Mouse (Mus musculus): ENCODE results near the gene Zfp456. TPM values are rescaled to one million over a fixed set of nuclear protein-coding genes. Genes with fewer than 3 reads are reported as not detected.
A peak's percentile ranks its signal among the peaks of the same experiment; 100 is the strongest.
"Not testable (repeated sequence)": the region's sequence is repeated elsewhere in the genome, so short reads cannot be mapped to it uniquely, and the experiment has no call there.

Zfp456 gene
- 1.8 and 2.0 TPM in 2 replicates for polyA plus RNA-seq (2015; fragmentation: Nextera tagmentation; extraction: Ambion mirVana)

- H3K4me2 ChIP-seq, result peak within 1 kb of the TSS; percentile 58
- not testable (repeated sequence) for H3K27ac ChIP-seq; H3K36me3 ChIP-seq; H3K27me3 ChIP-seq (replicated peaks); H3K9ac ChIP-seq; H3K9me3 ChIP-seq; H3K4me1 ChIP-seq
- peak; percentile 92 for ATAC-seq (ENCODE audit: insufficient read depth, low FRiP score, low read depth)
- H3K4me3 ChIP-seq (replicated peaks), result peak within 1 kb of the TSS; percentile 54
- WGBS, result 12% methylated on average over 13 of the region's 15 CpGs
Measured at GRCm38 (mm10) chr13:67375050-67375911, at the start of gene Zfp456, which contains the start of gene Gm28041. Gene Zfp456 (minus strand): TSS chr13:67375810. Gene Gm28041 (minus strand): TSS chr13:67375733.

GRCm38 (mm10) chr13:67422532-67422931 lies 46.9 kb upstream of the Zfp456 start:
- H3K36me3 ChIP-seq; ATAC-seq (ENCODE audit: insufficient read depth, low FRiP score, low read depth): not testable (repeated sequence)

GRCm38 (mm10) chr13:67421207-67421857 lies 45.7 kb upstream of the Zfp456 start, which contains the start of gene Zfp459:
Gene Zfp459 (minus strand): TSS chr13:67421418.
- H3K4me2 ChIP-seq, result peak within 1 kb of the TSS; percentile 83
- no peaks in the 10 kb centered on the region for H3K4me1 ChIP-seq
- H3K9ac ChIP-seq, result peak within 1 kb of the TSS; percentile 32; the same call in 1 of the 2 replicates
- WGBS, result 1% methylated on average over 22 of the region's 22 CpGs
- no peaks in the 10 kb centered on the region for H3K9me3 ChIP-seq
- H3K27me3 ChIP-seq (replicated peaks), result no peaks in the 10 kb centered on the region
- peak within 1 kb of the TSS; percentile 61 for H3K4me3 ChIP-seq (replicated peaks)
- H3K27ac ChIP-seq, result no peak within 1 kb of the TSS; the same call in 1 of the 2 replicates
- H3K36me3 ChIP-seq, result no peaks in the 10 kb centered on the region
- peak; percentile 81 for ATAC-seq (ENCODE audit: insufficient read depth, low FRiP score, low read depth)

More at GRCm38 (mm10) chr13:67422532-67422931, 46.9 kb upstream of the Zfp456 start:
- WGBS, result 74% methylated on average over 2 of the region's 2 CpGs
- H3K9ac ChIP-seq; H3K27me3 ChIP-seq (replicated peaks); H3K9me3 ChIP-seq; H3K27ac ChIP-seq; H3K4me3 ChIP-seq (replicated peaks); H3K4me2 ChIP-seq; H3K4me1 ChIP-seq: not testable (repeated sequence)

GRCm38 (mm10) chr13:67420558-67421206 lies 45.1 kb upstream of the Zfp456 start:
- Histone ChIP-seq H3K9ac (peak overlapping the region; percentile 32; the same call in 1 of the 2 replicates), H3K27ac (no peak overlapping the region; the same call in 1 of the 2 replicates), H3K4me2 (peak overlapping the region; percentile 83), H3K27me3 (replicated peaks) (no peaks in the 10 kb centered on the region), H3K36me3 (no peaks in the 10 kb centered on the region), H3K9me3 (no peaks in the 10 kb centered on the region), H3K4me3 (replicated peaks) (peak overlapping the region; percentile 61), H3K4me1 (no peaks in the 10 kb centered on the region)
- peak; percentile 58; the same call in 1 of the 2 replicates for ATAC-seq (ENCODE audit: insufficient read depth, low FRiP score, low read depth)
- WGBS, result 31% methylated on average over 11 of the region's 11 CpGs

- Histone ChIP-seq H3K36me3 (no peaks in the 10 kb centered on the region), H3K4me3 (replicated peaks) (no peak overlapping the region), H3K9ac (no peak overlapping the region), H3K27me3 (replicated peaks) (no peaks in the 10 kb centered on the region), H3K27ac (no peak overlapping the region), H3K4me1 (no peaks in the 10 kb centered on the region), H3K4me2 (no peak overlapping the region), H3K9me3 (no peaks in the 10 kb centered on the region)
- WGBS, result 84% methylated on average over 3 of the region's 3 CpGs
- no peak for ATAC-seq (ENCODE audit: insufficient read depth, low FRiP score, low read depth)
Measured at GRCm38 (mm10) chr13:67416811-67417210, 41.2 kb upstream of the Zfp456 start.

GRCm38 (mm10) chr13:67415759-67416158 lies 40.1 kb upstream of the Zfp456 start:
- no peaks in the 10 kb centered on the region for H3K36me3 ChIP-seq
- 80% methylated on average over 6 of the region's 6 CpGs for WGBS
- H3K4me1 ChIP-seq, result no peaks in the 10 kb centered on the region
- no peak overlapping the region for H3K4me3 ChIP-seq (replicated peaks)
- no peak overlapping the region for H3K4me2 ChIP-seq
- no peak for ATAC-seq (ENCODE audit: insufficient read depth, low FRiP score, low read depth)
- no peaks in the 10 kb centered on the region for H3K27me3 ChIP-seq (replicated peaks)
- H3K9ac ChIP-seq, result no peak overlapping the region
- no peaks in the 10 kb centered on the region for H3K9me3 ChIP-seq
- no peak overlapping the region for H3K27ac ChIP-seq

- not testable (repeated sequence) for H3K27me3 ChIP-seq (replicated peaks); H3K4me1 ChIP-seq; H3K4me2 ChIP-seq; H3K27ac ChIP-seq; H3K36me3 ChIP-seq; H3K9ac ChIP-seq; ATAC-seq (ENCODE audit: insufficient read depth, low FRiP score, low read depth); H3K4me3 ChIP-seq (replicated peaks); H3K9me3 ChIP-seq
- 63% methylated on average over 3 of the region's 3 CpGs for WGBS
Measured at GRCm38 (mm10) chr13:67413634-67414033, 38.0 kb upstream of the Zfp456 start.

GRCm38 (mm10) chr13:67399183-67399903 lies 23.7 kb upstream of the Zfp456 start, which contains the start of gene Zfp429:
Gene Zfp429 (minus strand): TSS chr13:67399819.
- H3K36me3 ChIP-seq; H3K9me3 ChIP-seq; H3K4me1 ChIP-seq; H3K27me3 ChIP-seq (replicated peaks): not testable (repeated sequence)
- Histone ChIP-seq H3K4me3 (replicated peaks) (peak within 1 kb of the TSS; percentile 65), H3K27ac (peak within 1 kb of the TSS; percentile 48; the same call in 1 of the 2 replicates), H3K9ac (0 out of 2 replicates have a peak within 1 kb of the TSS, but pooled peaks have one; percentile 9), H3K4me2 (peak within 1 kb of the TSS; percentile 53)
- ATAC-seq (ENCODE audit: insufficient read depth, low FRiP score, low read depth), result peak; percentile 92
- 3% methylated on average over 16 of the region's 16 CpGs for WGBS

GRCm38 (mm10) chr13:67376255-67376654 lies 645 bp upstream of the Zfp456 start:
- H3K4me3 ChIP-seq (replicated peaks); ATAC-seq (ENCODE audit: insufficient read depth, low FRiP score, low read depth); H3K36me3 ChIP-seq; H3K4me1 ChIP-seq; H3K27me3 ChIP-seq (replicated peaks); H3K9ac ChIP-seq; H3K9me3 ChIP-seq; H3K27ac ChIP-seq; H3K4me2 ChIP-seq: not testable (repeated sequence)
- 78% methylated on average over 3 of the region's 3 CpGs for WGBS

- peak; percentile 87 for ATAC-seq (ENCODE audit: insufficient read depth, low FRiP score, low read depth)
- peak within 1 kb of the TSS; percentile 71 for H3K27ac ChIP-seq
- peak within 1 kb of the TSS; percentile 60 for H3K4me2 ChIP-seq
- H3K4me1 ChIP-seq, result no peaks in the 10 kb centered on the region
- no peaks in the 10 kb centered on the region for H3K9me3 ChIP-seq
- H3K4me3 ChIP-seq (replicated peaks), result peak within 1 kb of the TSS; percentile 79
- no peaks in the 10 kb centered on the region for H3K36me3 ChIP-seq
- WGBS, result under 1% methylated on average over 15 of the region's 15 CpGs
- peak within 1 kb of the TSS; percentile 73 for H3K9ac ChIP-seq
- H3K27me3 ChIP-seq (replicated peaks), result no peaks in the 10 kb centered on the region
Measured at GRCm38 (mm10) chr13:67360131-67360744, 15.4 kb downstream of the Zfp456 start, which contains the start of the genes Gm28044 and Zfp953. Gene Gm28044 (minus strand): TSS chr13:67360536. Gene Zfp953 (minus strand): TSS chr13:67360605.

- Histone ChIP-seq H3K9ac (no peak overlapping the region), H3K4me3 (replicated peaks) (no peak overlapping the region), H3K27me3 (replicated peaks) (no peaks in the 10 kb centered on the region), H3K4me2 (no peak overlapping the region), H3K4me1 (no peaks in the 10 kb centered on the region), H3K36me3 (no peaks in the 10 kb centered on the region), H3K27ac (no peak overlapping the region), H3K9me3 (no peaks in the 10 kb centered on the region)
- no peak for ATAC-seq (ENCODE audit: insufficient read depth, low FRiP score, low read depth)
Measured at GRCm38 (mm10) chr13:67351854-67352253, 23.8 kb downstream of the Zfp456 start.
